Mouse (Mus musculus) brain, embryonic 14.5 days (tissue): ENCODE results near the gene Wdr95.

Source experiments
- CTCF ChIP-seq: fragments of 200-500 bp; IDR thresholded peaks from 2 replicates; pipeline ENCODE4 v1.5.1; 2012; ENCODE audit warnings: inconsistent platforms, mild to moderate bottlenecking, moderate library complexity, borderline replicate concordance; ENCODE audit not compliant: insufficient read depth, insufficient read length; ENCODE audit errors: extremely low read depth
- POLR2A ChIP-seq: fragments of 200-500 bp; IDR thresholded peaks from 2 replicates; pipeline ENCODE4 v1.6.1; 2012; ENCODE audit warnings: mild to moderate bottlenecking, inconsistent platforms, borderline replicate concordance; ENCODE audit not compliant: poor library complexity, insufficient read depth, insufficient read length, severe bottlenecking; ENCODE audit errors: extremely low read depth

GRCm38 (mm10) chr5:149508094-149509029 is 20.1 kb upstream of the Wdr95 start:
- TF ChIP-seq CTCF (no peak), POLR2A (no peak)
